16 mouse cellular contexts compared by ENCODE assay signal in genomic region chr7:132681296-132681695, GRCm38 (mm10).
DNase-seq lines count a peak whose midpoint lies in the region; ATAC-seq and TF ChIP-seq lines count a peak whose summit lies in the region.
"Had no signal": no experiment of that assay in that cellular context is flagged by ENCODE, and none has a peak within 500 bp of the region (broad histone marks: within the 10 kb centered on the region; RNA-seq: fewer than 3 reads in every experiment).

No protein-coding gene starts in this region.

- no peak for TF ChIP-seq CTCF in kidney, adult 2 months (conservative IDR thresholded peaks at IDR 0.05; ENCODE audit: insufficient read depth, insufficient read length, low read depth, low read length)

- no peaks in the 10 kb centered on the region for H3K4me1 ChIP-seq in kidney, adult 2 months (ENCODE audit: control insufficient read depth, insufficient read depth, low read length)
- H3K4me1 ChIP-seq: kidney, embryonic 15.5 days; neural tube, embryonic 12.5 days had no signal

- H3K27ac ChIP-seq in kidney, adult 2 months (ENCODE audit: insufficient read depth, low read depth, low read length) = no peak overlapping the region
- H3K27ac ChIP-seq: kidney, embryonic 15.5 days; liver, embryonic 14.5 days; neural tube, embryonic 12.5 days; stomach, postnatal 0 days had no signal

- 82% methylated on average over 11 of the region's 11 CpGs for WGBS in kidney, adult 2 months

- ATAC-seq in cerebellum, adult (ENCODE audit: insufficient number of reproducible peaks, low FRiP score, low TSS enrichment) = peak; percentile 76
- ATAC-seq: CD4-positive, CD25-positive, alpha-beta regulatory T cell, adult 4 months had no signal

- H3K36me3 ChIP-seq in kidney, adult 2 months (ENCODE audit: control insufficient read depth, insufficient read depth, low read length) = no peaks in the 10 kb centered on the region
- H3K36me3 ChIP-seq: G1E; kidney, embryonic 15.5 days; neural tube, embryonic 12.5 days had no signal

- DNase-seq in adrenal gland, postnatal 10 days = peak; percentile 36
- no peak for DNase-seq in adrenal gland, adult 2 months
- DNase-seq in kidney, adult 2 months = peak; percentile 41
- no peak for DNase-seq in kidney, postnatal 14 days
- DNase-seq in cerebellum, postnatal 10 days = peak; percentile 90 to 93
- DNase-seq in spleen, adult 12 weeks (ENCODE audit: low spot score) = no peak
- DNase-seq in gastrocnemius, postnatal 36 days = no peak
- DNase-seq: layer of hippocampus, postnatal 36 days; right cerebral cortex, postnatal 14 days had no signal

- TF ChIP-seq POLR2A in kidney, adult 2 months (IDR thresholded peaks at IDR 0.05; ENCODE audit: low read depth, low read length) = no peak

- no peaks in the 10 kb centered on the region for H3K27me3 ChIP-seq in kidney, adult 2 months (replicated peaks; ENCODE audit: control insufficient read depth, insufficient read depth, low read length)
- H3K27me3 ChIP-seq: kidney, embryonic 15.5 days; neural tube, embryonic 12.5 days had no signal

- intact Hi-C loops in gastrocnemius, postnatal 36 days (cut with DNase I) = no loop called here

- no peak overlapping the region for H3K4me3 ChIP-seq in kidney, adult 2 months (ENCODE audit: insufficient read depth, low read depth, low read length)
- H3K4me3 ChIP-seq: kidney, embryonic 15.5 days; neural tube, embryonic 12.5 days had no signal

Comparison
In these comparisons a context has a peak if more than half of its experiments do, and no peak if none do; other contexts are left out.
1. DNase-seq: peak in adrenal gland, postnatal 10 days (single experiment), kidney, adult 2 months (single experiment) and cerebellum, postnatal 10 days (2 of 2); none in adrenal gland, adult 2 months (single experiment), kidney, postnatal 14 days (single experiment), spleen, adult 12 weeks (single experiment) and gastrocnemius, postnatal 36 days (0 of 2).